ENCODE assay signal across 18 mouse cellular contexts in the genomic region with DNA sequence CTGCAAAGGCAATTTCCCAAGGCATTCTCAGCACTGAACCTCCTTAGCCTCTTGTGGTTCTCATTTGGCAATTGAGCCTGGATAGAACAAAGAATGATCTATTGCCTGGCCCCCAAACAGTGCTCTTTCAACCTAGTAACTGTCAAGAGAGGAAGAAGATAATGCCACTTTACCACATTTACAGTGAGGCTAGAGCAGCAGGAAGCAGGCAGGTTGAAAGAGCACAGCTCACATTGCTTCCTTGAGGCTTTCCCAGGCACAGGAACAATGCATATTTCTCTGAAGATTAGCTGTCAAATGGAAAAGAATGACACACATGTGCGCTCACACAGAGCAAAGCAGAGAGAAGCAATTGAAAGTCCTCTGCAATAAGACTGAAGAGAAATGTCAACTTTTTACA.
DNase-seq lines count a peak whose midpoint lies in the region; ATAC-seq and TF ChIP-seq lines count a peak whose summit lies in the region.
"Had no signal": no experiment of that assay in that cellular context is flagged by ENCODE, and none has a peak within 500 bp of the region (broad histone marks: within the 10 kb centered on the region; RNA-seq: fewer than 3 reads in every experiment).

No protein-coding gene starts in this region.

- TF ChIP-seq CTCF in lung, embryonic 14.5 days (IDR thresholded peaks at IDR 0.05; ENCODE audit: low read depth): no peak

- 44% methylated on average over 1 of the region's 1 CpGs for WGBS in heart, embryonic 11.5 days (ENCODE audit: insufficient replicate concordance)
- 40% methylated on average over 1 of the region's 1 CpGs for WGBS in heart, embryonic 12.5 days
- 63% methylated on average over 1 of the region's 1 CpGs for WGBS in lung, embryonic 14.5 days
- WGBS in midbrain, embryonic 16.5 days: 33% methylated on average over 1 of the region's 1 CpGs

- H3K27me3 ChIP-seq in heart, embryonic 11.5 days (ENCODE audit: control insufficient read depth, insufficient read depth, low read length): no peaks in the 10 kb centered on the region
- no peaks in the 10 kb centered on the region for H3K27me3 ChIP-seq in heart, embryonic 12.5 days (replicated peaks)
- no peaks in the 10 kb centered on the region for H3K27me3 ChIP-seq in lung, embryonic 14.5 days (ENCODE audit: insufficient read depth, low read length)
- H3K27me3 ChIP-seq in midbrain, embryonic 16.5 days (ENCODE audit: control insufficient read depth, insufficient read depth, low read depth, low read length): no peaks in the 10 kb centered on the region
- H3K27me3 ChIP-seq: forebrain, embryonic 15.5 days; intestine, embryonic 15.5 days; limb, embryonic 13.5 days; liver, embryonic 15.5 days had no signal

- H3K4me2 ChIP-seq in heart, embryonic 11.5 days: no peak overlapping the region
- H3K4me2 ChIP-seq in heart, embryonic 12.5 days: no peak overlapping the region
- H3K4me2 ChIP-seq in lung, embryonic 14.5 days: no peak overlapping the region
- H3K4me2 ChIP-seq in midbrain, embryonic 16.5 days (ENCODE audit: low read length): no peak overlapping the region
- H3K4me2 ChIP-seq: forebrain, embryonic 15.5 days; intestine, embryonic 15.5 days; limb, embryonic 13.5 days; liver, embryonic 15.5 days had no signal

- H3K9me3 ChIP-seq in heart, embryonic 11.5 days (replicated peaks; ENCODE audit: control insufficient read depth, low read length): no peaks in the 10 kb centered on the region
- no peaks in the 10 kb centered on the region for H3K9me3 ChIP-seq in heart, embryonic 12.5 days (replicated peaks)
- no peaks in the 10 kb centered on the region for H3K9me3 ChIP-seq in lung, embryonic 14.5 days (ENCODE audit: low read depth, low read length)
- no peaks in the 10 kb centered on the region for H3K9me3 ChIP-seq in midbrain, embryonic 16.5 days (replicated peaks; ENCODE audit: control insufficient read depth, low read length, poor library complexity, severe bottlenecking)
- H3K9me3 ChIP-seq: forebrain, embryonic 15.5 days; intestine, embryonic 15.5 days; limb, embryonic 13.5 days; liver, embryonic 15.5 days had no signal

- H3K4me1 ChIP-seq in heart, embryonic 11.5 days (ENCODE audit: control insufficient read depth, insufficient read depth, low read length): no peaks in the 10 kb centered on the region
- peaks cover 3% of the 10 kb centered on the region; the same call in 1 of the 2 replicates for H3K4me1 ChIP-seq in heart, embryonic 12.5 days (replicated peaks)
- no peaks in the 10 kb centered on the region for H3K4me1 ChIP-seq in lung, embryonic 14.5 days (ENCODE audit: insufficient read depth)
- H3K4me1 ChIP-seq in midbrain, embryonic 16.5 days (ENCODE audit: control insufficient read depth, insufficient read depth, low read length): no peaks in the 10 kb centered on the region
- H3K4me1 ChIP-seq: forebrain, embryonic 15.5 days; intestine, embryonic 15.5 days; limb, embryonic 13.5 days; liver, embryonic 15.5 days had no signal

- 0 out of 2 replicates have a peak overlapping the region, but pooled peaks have one; percentile 22 for H3K27ac ChIP-seq in heart, embryonic 11.5 days (ENCODE audit: low read depth, low read length)
- no peak overlapping the region for H3K27ac ChIP-seq in heart, embryonic 12.5 days (ENCODE audit: poor library complexity, severe bottlenecking)
- H3K27ac ChIP-seq in lung, embryonic 14.5 days (ENCODE audit: low read depth): no peak overlapping the region
- H3K27ac ChIP-seq in midbrain, embryonic 16.5 days (ENCODE audit: low read length): no peak overlapping the region
- H3K27ac ChIP-seq: forebrain, embryonic 15.5 days; intestine, embryonic 15.5 days; limb, embryonic 13.5 days; liver, embryonic 15.5 days had no signal

- no peak overlapping the region for H3K4me3 ChIP-seq in heart, embryonic 11.5 days (ENCODE audit: low read depth, low read length)
- no peak overlapping the region for H3K4me3 ChIP-seq in heart, embryonic 12.5 days
- H3K4me3 ChIP-seq in lung, embryonic 14.5 days (ENCODE audit: low read depth, low read length): no peak overlapping the region
- H3K4me3 ChIP-seq in midbrain, embryonic 16.5 days (ENCODE audit: low read depth, low read length): no peak overlapping the region
- H3K4me3 ChIP-seq: forebrain, embryonic 15.5 days; intestine, embryonic 15.5 days; limb, embryonic 13.5 days; liver, embryonic 15.5 days; myocyte had no signal

- no peak overlapping the region for H3K9ac ChIP-seq in heart, embryonic 11.5 days (ENCODE audit: low read depth, low read length)
- no peak overlapping the region for H3K9ac ChIP-seq in heart, embryonic 12.5 days
- no peak overlapping the region for H3K9ac ChIP-seq in lung, embryonic 14.5 days
- H3K9ac ChIP-seq in midbrain, embryonic 16.5 days (ENCODE audit: low read depth, low read length): no peak overlapping the region
- H3K9ac ChIP-seq: forebrain, embryonic 15.5 days; intestine, embryonic 15.5 days; limb, embryonic 13.5 days; liver, embryonic 15.5 days had no signal

- ATAC-seq in heart, embryonic 11.5 days (replicated peaks; ENCODE audit: insufficient number of reproducible peaks, low FRiP score, low TSS enrichment): no peak
- no peak for ATAC-seq in heart, embryonic 12.5 days (ENCODE audit: insufficient number of reproducible peaks, low FRiP score)
- no peak for ATAC-seq in lung, embryonic 14.5 days (ENCODE audit: insufficient read depth)
- 0 out of 2 replicates have a peak, but pooled peaks have one; percentile 32 for ATAC-seq in midbrain, embryonic 16.5 days
- ATAC-seq: forebrain, embryonic 15.5 days; intestine, embryonic 15.5 days had no signal

- peak; percentile 22 for DNase-seq in lung, embryonic 14.5 days
- no peak for DNase-seq in lung, postnatal 10 days
- DNase-seq in embryo, embryonic 11 days: peak; percentile 16
- no peak for DNase-seq in layer of hippocampus, adult 18-20 months (ENCODE audit: low spot score in 2 of 2)
- DNase-seq: cerebellum, postnatal 25 days; gastrocnemius, postnatal 10 days; heart, postnatal 36 days; lung, postnatal 4 days; spleen, adult 18-20 months; thymus, postnatal 25 days had no signal

- H3K36me3 ChIP-seq in heart, embryonic 11.5 days (ENCODE audit: control insufficient read depth, insufficient read depth, low read length): no peaks in the 10 kb centered on the region
- H3K36me3 ChIP-seq in heart, embryonic 12.5 days: no peaks in the 10 kb centered on the region
- no peaks in the 10 kb centered on the region for H3K36me3 ChIP-seq in lung, embryonic 14.5 days (ENCODE audit: insufficient read depth)
- no peaks in the 10 kb centered on the region for H3K36me3 ChIP-seq in midbrain, embryonic 16.5 days (ENCODE audit: control insufficient read depth, insufficient read depth, low read length)
- H3K36me3 ChIP-seq: forebrain, embryonic 15.5 days; intestine, embryonic 15.5 days; limb, embryonic 13.5 days; liver, embryonic 15.5 days had no signal

Comparison
In these comparisons a context has a peak if more than half of its experiments do, and no peak if none do; other contexts are left out.
1. DNase-seq: peak in lung, embryonic 14.5 days (single experiment) and embryo, embryonic 11 days (single experiment); none in lung, postnatal 10 days (single experiment) and layer of hippocampus, adult 18-20 months (0 of 2).